Mouse (Mus musculus): ENCODE data around the gene Foxm1. TPM values are rescaled to one million over a fixed set of nuclear protein-coding genes. Genes with fewer than 3 reads are reported as not detected.

Foxm1 gene
- 1 to 10 TPM; 1.8 to 3.5 TPM for total RNA-seq (2021)
- long read RNA-seq, experiment 1, full-length matches to known transcripts, result 1 of 2 reads
- long read RNA-seq, experiment 1, partial matches to known transcripts, result 1 of 2 reads
- long read RNA-seq, experiment 1, other reads (novel, unspliced or antisense), result 0 of 2 reads
- long read RNA-seq, experiment 2, partial matches to known transcripts, result 0 of 1 reads
- long read RNA-seq, experiment 2, other reads (novel, unspliced or antisense), result 1 of 1 reads

- TF ChIP-seq CTCF (conservative IDR thresholded peaks at IDR 0.05), result no peak
- Histone ChIP-seq H3K27ac (peak within 1 kb of the TSS; percentile 90), H3K4me3 (peak within 1 kb of the TSS; percentile 87)
- DNase-seq (ENCODE audit: low spot score in 2 of 2), result peak; percentile 69 to 72
Measured at GRCm38 (mm10) chr6:128362381-128363006, at the start of gene Foxm1, which contains the start of gene Rhno1. Gene Foxm1 (plus strand): TSS chr6:128362967. Gene Rhno1 (minus strand): TSS chr6:128362911.

DNA sequence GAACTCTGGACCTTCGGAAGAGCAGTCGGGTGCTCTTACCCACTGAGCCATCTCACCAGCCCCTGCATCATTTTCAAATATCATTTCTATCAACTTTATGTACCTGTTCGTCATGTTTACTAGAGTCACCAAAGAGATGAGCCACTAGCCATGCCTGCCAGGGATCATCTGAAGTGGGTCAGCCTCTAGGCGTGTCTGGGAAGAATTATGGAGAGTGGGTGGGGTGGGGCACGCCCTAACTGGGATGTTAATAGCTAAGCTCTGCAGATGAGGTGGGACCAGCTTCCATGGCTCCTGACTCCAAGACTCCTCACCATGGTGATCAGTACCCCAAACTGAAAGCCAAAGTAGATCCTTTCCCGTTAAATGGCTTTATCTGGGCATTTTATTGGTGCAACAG is 48.0 kb upstream of the Foxm1 start:
- no peak for TF ChIP-seq CTCF (conservative IDR thresholded peaks at IDR 0.05)
- no peak overlapping the region for H3K4me3 ChIP-seq
- no peak for DNase-seq (ENCODE audit: low spot score in 2 of 2)
- no peak overlapping the region for H3K27ac ChIP-seq

- Histone ChIP-seq H3K27ac (no peak overlapping the region), H3K4me3 (no peak overlapping the region)
- TF ChIP-seq CTCF (conservative IDR thresholded peaks at IDR 0.05), result no peak
- DNase-seq (ENCODE audit: low spot score in 2 of 2), result no peak
Measured at GRCm38 (mm10) chr6:128315597-128315996, 47.2 kb upstream of the Foxm1 start.

DNA sequence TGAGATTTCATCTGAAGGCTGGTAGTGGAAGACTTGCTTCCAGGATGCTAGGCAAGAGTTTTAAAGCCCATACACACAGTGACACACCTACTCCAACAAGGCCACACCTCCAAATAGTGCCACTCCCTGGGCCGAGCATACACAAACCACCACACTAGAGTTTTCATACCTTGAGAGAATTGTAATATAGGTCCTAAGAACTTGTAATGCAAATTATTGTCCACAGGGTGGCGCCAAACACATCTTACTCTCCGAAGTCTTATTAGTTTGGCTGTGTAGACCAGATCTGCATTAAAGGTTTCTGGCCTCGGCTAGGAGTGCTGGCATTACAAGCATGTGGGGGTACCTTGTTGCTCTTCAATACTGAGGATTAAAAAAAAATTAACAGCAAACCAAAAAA is 44.5 kb upstream of the Foxm1 start:
- peak; percentile 54 to 73 for DNase-seq (ENCODE audit: low spot score in 2 of 2)
- no peak overlapping the region for H3K4me3 ChIP-seq
- TF ChIP-seq CTCF (conservative IDR thresholded peaks at IDR 0.05), result peak; percentile 86
- no peak overlapping the region for H3K27ac ChIP-seq

- peak; percentile 71 to 84 for DNase-seq (ENCODE audit: low spot score in 2 of 2)
- no peak overlapping the region for H3K4me3 ChIP-seq
- TF ChIP-seq CTCF (conservative IDR thresholded peaks at IDR 0.05), result peak; percentile 82
- peak overlapping the region; percentile 23; the same call in 1 of the 2 replicates for H3K27ac ChIP-seq
Measured at GRCm38 (mm10) chr6:128334397-128335124, 28.2 kb upstream of the Foxm1 start.

GRCm38 (mm10) chr6:128337467-128337866 is 25.3 kb upstream of the Foxm1 start:
- no peak for DNase-seq (ENCODE audit: low spot score in 2 of 2)
- TF ChIP-seq CTCF (conservative IDR thresholded peaks at IDR 0.05), result no peak
- no peak overlapping the region for H3K27ac ChIP-seq
- H3K4me3 ChIP-seq, result no peak overlapping the region

DNA sequence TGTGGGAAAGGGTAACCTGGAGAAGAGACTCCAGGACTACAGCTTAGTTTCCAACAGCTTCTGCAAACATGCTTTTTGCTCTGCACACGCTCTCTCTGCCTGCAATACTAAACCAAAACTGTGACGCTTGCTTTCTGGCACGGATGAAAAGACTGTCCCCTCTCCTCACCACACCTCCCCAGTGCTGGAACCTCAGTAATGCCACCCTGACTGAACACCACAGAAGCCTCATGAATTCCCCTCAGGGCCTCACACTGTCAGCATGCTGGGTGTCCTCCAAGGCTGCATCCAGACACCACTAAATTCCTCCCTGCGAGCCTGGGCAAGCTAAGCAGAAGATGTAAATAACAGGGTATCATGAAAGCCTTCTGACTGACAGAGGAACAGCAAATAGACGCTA is 23.9 kb upstream of the Foxm1 start:
- peak overlapping the region; percentile 32; the same call in 1 of the 2 replicates for H3K27ac ChIP-seq
- DNase-seq (ENCODE audit: low spot score in 2 of 2), result no peak
- TF ChIP-seq CTCF (conservative IDR thresholded peaks at IDR 0.05), result no peak
- no peak overlapping the region for H3K4me3 ChIP-seq

- TF ChIP-seq CTCF (conservative IDR thresholded peaks at IDR 0.05), result no peak
- DNase-seq (ENCODE audit: low spot score in 2 of 2), result no peak
- no peak overlapping the region for H3K27ac ChIP-seq
- no peak overlapping the region for H3K4me3 ChIP-seq
Measured at GRCm38 (mm10) chr6:128341956-128342723, 20.6 kb upstream of the Foxm1 start.

- Histone ChIP-seq H3K27ac (peak overlapping the region; percentile 85; the same call in 1 of the 2 replicates), H3K4me3 (no peak overlapping the region)
- no peak for DNase-seq (ENCODE audit: low spot score in 2 of 2)
- no peak for TF ChIP-seq CTCF (conservative IDR thresholded peaks at IDR 0.05)
Measured at GRCm38 (mm10) chr6:128345623-128346022, 17.1 kb upstream of the Foxm1 start.

GRCm38 (mm10) chr6:128346782-128347181 is 16.0 kb upstream of the Foxm1 start:
- DNase-seq (ENCODE audit: low spot score in 2 of 2), result peak in 1 of 2 experiments; percentile 57
- no peak for TF ChIP-seq CTCF (conservative IDR thresholded peaks at IDR 0.05)
- Histone ChIP-seq H3K4me3 (no peak overlapping the region), H3K27ac (peak overlapping the region; percentile 85)

DNA sequence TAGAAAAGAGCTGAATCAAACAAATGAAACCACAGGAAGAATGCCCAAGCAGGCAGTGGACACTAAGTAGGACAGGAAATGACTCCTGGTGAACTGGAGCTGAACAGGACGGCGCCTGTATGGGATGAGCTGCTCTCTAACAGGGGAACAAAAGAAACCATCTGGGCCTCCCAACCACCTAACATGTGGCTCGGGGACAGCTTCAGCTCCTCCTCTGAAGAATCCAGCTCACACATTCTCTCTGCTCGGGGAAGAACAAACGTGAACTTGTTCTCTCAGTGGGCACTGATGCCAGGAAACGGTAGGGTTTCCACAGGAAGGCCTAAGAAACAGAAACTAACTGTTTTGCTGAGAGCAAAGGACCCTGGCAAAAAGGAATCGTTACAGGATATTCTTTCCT is 13.1 kb upstream of the Foxm1 start:
- H3K27ac ChIP-seq, result peak overlapping the region; percentile 86
- H3K4me3 ChIP-seq, result no peak overlapping the region
- TF ChIP-seq CTCF (conservative IDR thresholded peaks at IDR 0.05), result no peak
- DNase-seq (ENCODE audit: low spot score in 2 of 2), result peak; percentile 37 to 55

- peak overlapping the region; percentile 71 for H3K4me3 ChIP-seq
- peak overlapping the region; percentile 93 for H3K27ac ChIP-seq
- no peak for TF ChIP-seq CTCF (conservative IDR thresholded peaks at IDR 0.05)
- DNase-seq (ENCODE audit: low spot score in 2 of 2), result no peak
Measured at GRCm38 (mm10) chr6:128354140-128354539, 8.6 kb upstream of the Foxm1 start.
